Mouse (Mus musculus) hindbrain, embryonic 14.5 days (tissue): Measurements from ENCODE around the gene Tph1. TPM values are rescaled to one million over a fixed set of nuclear protein-coding genes. Genes with fewer than 3 reads are reported as not detected.
"Not testable (repeated sequence)": the region's sequence is repeated elsewhere in the genome, so short reads cannot be mapped to it uniquely, and the experiment has no call there.

Source experiments
- ATAC-seq: fragments of 200-750 bp; cut with Nextera tagmentation; 2 replicates; pipeline ENCODE4 v1.8.0; 2017; ENCODE audit warnings: moderate number of reproducible peaks, mild to moderate bottlenecking, moderate TSS enrichment, moderate library complexity; ENCODE audit not compliant: low FRiP score
- DNase-seq: peaks from one replicate; pipeline ENCODE4 v3.0.0-alpha.2; 2015; ENCODE audit warnings: low spot score
- H3K27ac ChIP-seq: fragments of 300-500 bp; sonication (generic); 2 replicates; pipeline ENCODE4 v1.5.1; 2014; ENCODE audit warnings: mild to moderate bottlenecking, moderate library complexity
- H3K27me3 ChIP-seq: fragments of 300-500 bp; sonication (generic); 2 replicates; pipeline ENCODE4 v1.6.1; 2014; ENCODE audit warnings: mild to moderate bottlenecking, low read length, mixed read lengths; ENCODE audit not compliant: control insufficient read depth, insufficient read depth
- H3K36me3 ChIP-seq: fragments of 300-500 bp; sonication (generic); replicated peaks from 2 replicates; pipeline ENCODE4 v1.6.1; 2014; ENCODE audit not compliant: control insufficient read depth, insufficient read depth
- H3K4me1 ChIP-seq: fragments of 300-500 bp; sonication (generic); replicated peaks from 2 replicates; pipeline ENCODE4 v1.6.1; 2014; ENCODE audit warnings: antibody characterized with exemption, low read length, mixed read lengths; ENCODE audit not compliant: control insufficient read depth, insufficient read depth
- H3K4me2 ChIP-seq: fragments of 300-500 bp; sonication (generic); replicated peaks from 2 replicates; pipeline ENCODE4 v1.6.1; 2014; ENCODE audit warnings: mild to moderate bottlenecking, moderate library complexity
- H3K4me3 ChIP-seq: fragments of 300-500 bp; sonication (generic); replicated peaks from 2 replicates; pipeline ENCODE4 v1.5.1; 2014; ENCODE audit warnings: mild to moderate bottlenecking, low read length
- H3K9ac ChIP-seq: fragments of 300-500 bp; sonication (generic); 2 replicates; pipeline ENCODE4 v1.6.1; 2014
- H3K9me3 ChIP-seq: fragments of 300-500 bp; sonication (generic); 2 replicates; pipeline ENCODE4 v1.6.1; 2016; ENCODE audit warnings: low read length; ENCODE audit not compliant: control insufficient read depth
- WGBS: fragments of 180-500 bp; shearing (Covaris S2); extraction: QIAGEN DNeasy Blood & Tissue Kit; methylation state at CpG from one replicate; pipeline ENCODE4 v1.1.7; 2014; 5-methylcytosine and 5-hydroxymethylcytosine counted together
- polyA plus RNA-seq: library from polyadenylated mRNA; unstranded; fragments of >200 nt; fragmentation: Nextera tagmentation; extraction: Ambion mirVana; gene quantifications from 2 replicates; pipeline ENCODE4 v1.2.1, GENCODE M21; 2014

Tph1 gene
- polyA plus RNA-seq, 1 experiment from 2014 or later = 0.19 TPM

DNA sequence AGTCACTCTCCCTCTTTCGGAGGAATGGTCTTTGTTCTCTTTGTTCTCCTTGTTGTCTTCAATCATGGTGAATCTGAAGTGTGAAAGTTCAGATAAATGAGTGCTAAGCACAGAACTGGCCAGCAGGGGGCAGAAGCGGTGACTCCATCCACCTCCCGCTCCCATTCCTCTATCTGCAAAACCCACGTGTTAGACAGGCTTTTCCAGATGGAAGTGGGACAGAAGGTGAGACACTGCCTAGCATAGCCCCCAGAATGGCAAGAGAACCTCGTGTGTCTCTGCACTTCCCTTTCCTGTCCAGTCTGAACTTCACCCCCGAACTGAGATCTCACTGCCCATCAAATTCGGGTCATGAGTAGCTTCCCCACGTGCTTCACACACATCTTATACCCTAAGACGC lies 7.1 kb downstream of the Tph1 start:
- Histone ChIP-seq H3K27me3 (peaks cover 13% of the 10 kb centered on the region; the same call in 1 of the 2 replicates), H3K27ac (no peak overlapping the region), H3K4me1 (peaks cover 5% of the 10 kb centered on the region; the same call in 1 of the 2 replicates), H3K9me3 (no peaks in the 10 kb centered on the region), H3K4me3 (no peak overlapping the region), H3K36me3 (no peaks in the 10 kb centered on the region), H3K4me2 (no peak overlapping the region), H3K9ac (no peak overlapping the region)
- DNase-seq (no peak), ATAC-seq (no peak)
- 41% methylated on average over 9 of the region's 9 CpGs for WGBS

DNA sequence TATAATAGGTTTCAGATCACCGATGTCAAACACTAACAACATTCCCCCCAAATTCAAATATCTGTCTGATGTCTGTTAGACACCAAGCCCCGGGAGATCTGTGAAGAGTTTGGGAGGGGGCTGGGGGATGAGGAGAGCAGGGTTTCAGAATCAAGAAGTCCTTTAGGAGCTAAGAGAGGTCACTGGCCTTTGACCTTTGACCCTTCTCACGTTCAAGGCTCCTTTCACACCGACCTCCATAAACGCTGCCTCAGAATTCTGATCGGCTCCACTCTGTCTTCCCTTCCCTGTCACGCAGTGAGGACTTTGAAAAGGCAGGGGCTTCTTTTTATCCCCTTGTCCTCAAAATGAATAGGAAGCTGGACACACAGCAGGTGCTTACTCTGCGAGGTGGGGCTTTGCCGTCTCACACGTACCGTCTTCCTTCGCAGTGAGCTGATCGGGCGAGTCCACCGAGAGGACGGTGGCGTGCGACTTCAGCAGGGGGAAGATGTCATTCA lies 10.7 kb downstream of the Tph1 start:
- no peak for ATAC-seq
- DNase-seq = no peak
- H3K4me3 ChIP-seq = 0 out of 2 replicates have a peak overlapping the region, but pooled peaks have one; percentile 8

DNA sequence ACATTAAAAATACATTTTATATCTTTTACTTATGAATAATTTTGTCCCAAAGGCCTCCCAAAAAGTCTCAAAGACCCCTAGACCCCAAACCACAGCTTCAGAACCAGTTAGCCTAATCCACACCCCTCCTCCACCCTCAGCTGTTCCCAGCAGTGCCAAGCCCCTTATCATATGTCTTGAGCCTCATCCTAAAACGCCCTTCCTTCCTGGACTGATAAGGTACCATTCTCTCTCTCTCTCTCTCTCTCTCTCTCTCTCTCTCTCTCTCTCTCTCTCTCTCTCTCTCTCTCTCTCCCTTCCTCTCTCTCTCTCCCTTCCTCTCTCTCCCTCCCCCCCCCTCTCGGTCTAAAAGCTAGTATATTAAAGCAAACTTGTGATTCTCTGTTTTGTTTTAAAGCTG lies 20.1 kb downstream of the Tph1 start:
- DNase-seq (no peak), ATAC-seq (no peak)
- Histone ChIP-seq H3K4me1 (no peaks in the 10 kb centered on the region), H3K4me3 (no peak overlapping the region), H3K27ac (no peak overlapping the region), H3K4me2 (no peak overlapping the region), H3K36me3 (no peaks in the 10 kb centered on the region), H3K9me3 (no peaks in the 10 kb centered on the region), H3K27me3 (no peaks in the 10 kb centered on the region), H3K9ac (no peak overlapping the region)
- 84% methylated on average over 2 of the region's 2 CpGs for WGBS

More for the DNA sequence above, 10.7 kb downstream of the Tph1 start:
- Histone ChIP-seq H3K9me3 (no peaks in the 10 kb centered on the region), H3K4me2 (peak overlapping the region; percentile 40), H3K27ac (no peak overlapping the region), H3K4me1 (no peaks in the 10 kb centered on the region), H3K36me3 (no peaks in the 10 kb centered on the region), H3K27me3 (peaks cover 12% of the 10 kb centered on the region; the same call in 1 of the 2 replicates), H3K9ac (no peak overlapping the region)
- WGBS = 12% methylated on average over 18 of the region's 18 CpGs

DNA sequence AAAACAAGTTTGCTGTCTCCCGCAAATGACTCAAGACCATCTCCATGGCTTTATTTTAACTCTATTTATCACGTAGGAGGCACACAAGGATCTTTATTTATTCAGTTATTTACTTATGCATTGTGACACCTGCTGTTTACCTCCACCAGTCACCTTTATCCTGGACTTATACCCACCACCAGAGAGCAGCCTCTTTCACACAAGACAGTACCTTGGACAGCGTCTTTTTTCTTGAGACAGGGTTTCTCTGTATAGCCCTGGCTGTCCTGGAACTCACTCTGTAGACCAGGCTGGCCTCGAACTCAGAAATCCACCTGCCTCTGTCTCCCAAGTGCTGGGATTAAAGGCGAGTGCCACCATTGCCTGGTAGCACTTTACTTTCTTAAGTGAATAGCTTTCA lies 22.1 kb downstream of the Tph1 start:
- not testable (repeated sequence) for H3K9me3 ChIP-seq, H3K4me3 ChIP-seq, H3K27ac ChIP-seq, H3K9ac ChIP-seq, ATAC-seq, H3K4me2 ChIP-seq, DNase-seq, H3K4me1 ChIP-seq, H3K27me3 ChIP-seq, H3K36me3 ChIP-seq
- WGBS = 60% methylated on average over 5 of the region's 5 CpGs

DNA sequence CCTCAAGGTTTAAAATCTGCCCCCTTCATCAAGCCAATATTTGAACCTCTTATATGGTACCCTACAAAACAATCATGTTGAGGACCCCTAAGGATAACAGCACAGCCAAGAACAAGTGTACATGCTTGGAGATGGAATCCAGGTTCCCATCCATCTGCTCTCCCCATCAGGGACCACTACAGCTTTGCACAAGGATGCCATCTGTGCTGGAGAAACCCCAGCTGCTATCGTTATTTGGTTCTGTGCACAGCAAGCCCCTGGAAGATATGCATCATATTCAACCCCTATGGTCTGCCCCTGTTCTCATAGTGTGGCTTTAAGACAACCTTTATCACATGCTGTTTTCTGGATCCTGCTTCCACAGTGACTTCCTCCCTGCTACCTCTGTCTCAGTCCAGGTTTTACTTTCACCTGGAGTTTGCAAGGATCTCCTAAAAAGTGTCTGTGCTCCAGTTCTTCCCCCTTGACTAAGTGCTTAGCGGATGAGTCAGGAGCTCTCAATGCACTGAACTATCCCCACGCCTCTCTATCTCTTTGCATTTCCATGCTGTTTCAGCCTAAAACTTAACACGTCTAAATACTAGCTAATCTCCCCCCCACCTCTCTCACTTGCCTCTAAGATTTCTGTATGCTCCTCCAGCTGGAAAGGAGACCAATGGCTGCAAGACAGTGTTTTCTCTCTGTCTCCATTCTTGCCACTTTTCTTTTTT lies 23.8 kb downstream of the Tph1 start:
- Histone ChIP-seq H3K4me3 (no peak overlapping the region), H3K4me1 (no peaks in the 10 kb centered on the region), H3K27ac (no peak overlapping the region), H3K4me2 (no peak overlapping the region), H3K9me3 (no peaks in the 10 kb centered on the region), H3K36me3 (no peaks in the 10 kb centered on the region), H3K9ac (no peak overlapping the region), H3K27me3 (no peaks in the 10 kb centered on the region)
- WGBS = 74% methylated on average over 4 of the region's 4 CpGs
- DNase-seq (no peak), ATAC-seq (no peak)

DNA sequence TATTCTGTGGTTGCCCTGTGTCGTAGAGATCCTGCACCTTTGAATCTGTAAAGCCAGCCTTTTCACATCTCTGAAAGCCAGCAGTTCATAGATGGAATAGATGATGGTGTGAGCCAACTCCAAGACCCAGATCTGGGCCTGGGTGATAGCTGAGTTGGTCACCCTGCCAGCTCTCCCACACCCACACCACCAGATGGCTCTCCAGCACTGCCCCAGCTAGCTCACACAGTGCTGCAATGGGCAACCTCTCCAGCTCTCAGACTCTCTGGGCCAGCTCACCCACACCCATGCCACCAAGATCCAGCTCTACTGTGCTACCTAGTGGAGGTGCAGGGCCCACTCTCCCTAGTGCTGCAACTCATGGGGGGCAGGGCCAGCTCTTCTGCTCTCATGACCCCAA lies 29.2 kb downstream of the Tph1 start:
- peaks cover 10% of the 10 kb centered on the region; the same call in 1 of the 2 replicates for H3K4me1 ChIP-seq
- WGBS = 86% methylated on average over 1 of the region's 1 CpGs

DNA sequence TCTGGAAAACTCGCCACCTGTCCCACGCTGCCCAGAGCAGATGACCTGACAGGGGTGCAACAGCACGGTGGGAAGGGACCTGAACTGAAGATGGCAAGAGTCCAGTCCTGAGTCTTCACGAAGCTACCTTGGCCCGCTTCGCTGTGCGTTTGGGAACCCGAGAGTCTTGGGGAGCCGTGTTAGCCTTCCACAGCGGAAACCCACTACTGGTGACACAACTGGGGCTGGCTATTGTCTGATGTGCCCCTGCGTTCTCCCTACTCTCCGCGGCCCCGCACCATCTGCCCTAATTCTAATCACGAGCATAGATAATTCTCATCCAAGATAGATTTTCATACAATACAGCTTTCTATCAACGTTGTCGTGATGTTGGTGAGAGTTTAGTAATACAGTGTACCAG lies 32.3 kb downstream of the Tph1 start:
- H3K27me3 ChIP-seq = no peaks in the 10 kb centered on the region
- peak overlapping the region; percentile 82 for H3K27ac ChIP-seq
- ATAC-seq (no peak; the same call in 1 of the 2 replicates), DNase-seq (peak; percentile 36)
- 12% methylated on average over 17 of the region's 17 CpGs for WGBS
- H3K9ac ChIP-seq = peak overlapping the region; percentile 80
- H3K9me3 ChIP-seq = no peaks in the 10 kb centered on the region
- peak overlapping the region; percentile 82 for H3K4me2 ChIP-seq
- peak overlapping the region; percentile 62 for H3K4me3 ChIP-seq
- no peaks in the 10 kb centered on the region; the same call in 1 of the 2 replicates for H3K36me3 ChIP-seq
- H3K4me1 ChIP-seq = peaks cover 22% of the 10 kb centered on the region

More for the DNA sequence above, 29.2 kb downstream of the Tph1 start:
- Histone ChIP-seq H3K36me3 (no peaks in the 10 kb centered on the region), H3K9ac (no peak overlapping the region), H3K9me3 (no peaks in the 10 kb centered on the region), H3K4me3 (no peak overlapping the region), H3K27ac (no peak overlapping the region), H3K4me2 (no peak overlapping the region), H3K27me3 (no peaks in the 10 kb centered on the region)
- DNase-seq (no peak), ATAC-seq (no peak)

DNA sequence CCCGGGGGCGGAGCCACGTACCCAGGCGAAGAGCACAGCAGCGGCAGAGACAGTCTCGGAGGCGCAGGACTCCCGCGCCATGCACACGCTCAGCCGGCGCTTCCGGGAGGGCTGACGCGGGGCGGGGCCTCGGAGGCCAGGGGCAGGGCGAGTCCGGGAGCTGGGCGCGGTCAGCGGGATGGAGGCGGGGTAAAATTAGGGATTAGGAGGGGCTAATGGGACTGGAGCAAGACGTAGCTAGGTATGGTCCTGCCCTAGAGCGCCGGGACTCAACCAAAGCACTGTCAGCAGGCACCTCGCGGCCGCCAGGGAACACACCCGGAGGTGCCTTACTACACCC lies 32.7 kb downstream of the Tph1 start, which contains the start of gene Sergef:
Sergef (minus strand) TSS at position 116 of the 340 bp plus-strand sequence.
- DNase-seq = peak; percentile 85
- H3K9ac ChIP-seq = peak within 1 kb of the TSS; percentile 80

DNA sequence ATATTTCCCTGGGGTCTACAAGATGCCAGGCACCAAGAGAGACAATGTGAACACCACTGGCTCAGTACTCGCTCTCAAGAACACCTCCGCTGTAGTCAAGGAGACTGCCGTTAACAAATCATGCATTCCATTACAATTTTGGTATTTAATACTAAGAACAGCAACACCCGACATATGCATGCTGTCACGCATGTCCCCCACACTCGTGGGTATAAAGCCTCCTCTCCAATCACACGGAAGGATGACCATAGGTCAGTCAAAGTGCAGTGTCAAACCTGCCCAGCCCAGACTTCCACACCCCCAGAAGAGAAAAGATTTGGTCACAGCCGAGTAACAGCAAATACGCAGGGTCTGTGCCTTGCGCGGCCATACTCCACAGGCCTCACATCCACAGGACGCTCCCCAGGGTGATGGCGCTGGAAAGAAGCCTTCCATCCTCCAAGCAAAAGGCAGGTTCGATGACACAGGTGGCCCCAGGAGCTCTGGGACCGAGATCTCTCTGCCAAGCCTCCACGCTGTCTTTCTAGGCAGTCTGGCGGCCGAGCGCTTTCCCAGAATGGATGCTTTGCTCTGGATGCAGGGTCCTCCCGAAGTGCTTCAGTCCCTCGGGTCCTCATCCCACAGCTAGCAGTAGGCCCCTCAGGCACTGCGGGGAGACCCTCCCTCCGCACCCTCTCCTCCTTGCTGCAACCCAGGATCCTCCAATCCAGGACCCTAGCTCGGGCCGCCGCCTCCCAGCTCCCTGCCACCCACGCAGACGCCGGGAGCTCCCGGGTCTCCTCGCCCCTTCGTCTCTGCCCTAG lies 33.2 kb downstream of the Tph1 start:
- Histone ChIP-seq H3K4me1 (peaks cover 22% of the 10 kb centered on the region), H3K9ac (peak overlapping the region; percentile 80), H3K27me3 (no peaks in the 10 kb centered on the region), H3K4me2 (peak overlapping the region; percentile 82), H3K4me3 (peak overlapping the region; percentile 62), H3K36me3 (no peaks in the 10 kb centered on the region; the same call in 1 of the 2 replicates), H3K27ac (peak overlapping the region; percentile 82), H3K9me3 (no peaks in the 10 kb centered on the region)
- ATAC-seq (peak; percentile 39; the same call in 1 of the 2 replicates), DNase-seq (peak; percentile 27)
- 6% methylated on average over 32 of the region's 32 CpGs for WGBS

More for the DNA sequence above, 32.7 kb downstream of the Tph1 start, which contains the start of gene Sergef:
- peak within 1 kb of the TSS; percentile 82 for H3K27ac ChIP-seq
- H3K4me1 ChIP-seq = peaks cover 22% of the 10 kb centered on the region
- H3K4me3 ChIP-seq = peak within 1 kb of the TSS; percentile 62
- H3K9me3 ChIP-seq = no peaks in the 10 kb centered on the region
- no peaks in the 10 kb centered on the region for H3K27me3 ChIP-seq
- no peaks in the 10 kb centered on the region; the same call in 1 of the 2 replicates for H3K36me3 ChIP-seq
- peak; percentile 96 for ATAC-seq
- H3K4me2 ChIP-seq = peak within 1 kb of the TSS; percentile 82
- WGBS = under 1% methylated on average over 30 of the region's 30 CpGs
